Mouse (Mus musculus) testis, adult 2 months (tissue): ENCODE data around the gene Fto.

Experiments
- CTCF ChIP-seq: fragments of 200-500 bp; IDR thresholded peaks from 2 replicates; pipeline ENCODE4 v1.5.1; 2012; ENCODE audit warnings: low read depth, mild to moderate bottlenecking, inconsistent platforms, low read length, moderate library complexity; ENCODE audit not compliant: control insufficient read depth, insufficient read depth, insufficient replicate concordance
- POLR2A ChIP-seq: fragments of 200-500 bp; IDR thresholded peaks from 2 replicates; pipeline ENCODE4 v1.6.1; 2012; ENCODE audit warnings: low read depth, mild to moderate bottlenecking, inconsistent platforms, low read length, moderate library complexity; ENCODE audit not compliant: control insufficient read depth

DNA sequence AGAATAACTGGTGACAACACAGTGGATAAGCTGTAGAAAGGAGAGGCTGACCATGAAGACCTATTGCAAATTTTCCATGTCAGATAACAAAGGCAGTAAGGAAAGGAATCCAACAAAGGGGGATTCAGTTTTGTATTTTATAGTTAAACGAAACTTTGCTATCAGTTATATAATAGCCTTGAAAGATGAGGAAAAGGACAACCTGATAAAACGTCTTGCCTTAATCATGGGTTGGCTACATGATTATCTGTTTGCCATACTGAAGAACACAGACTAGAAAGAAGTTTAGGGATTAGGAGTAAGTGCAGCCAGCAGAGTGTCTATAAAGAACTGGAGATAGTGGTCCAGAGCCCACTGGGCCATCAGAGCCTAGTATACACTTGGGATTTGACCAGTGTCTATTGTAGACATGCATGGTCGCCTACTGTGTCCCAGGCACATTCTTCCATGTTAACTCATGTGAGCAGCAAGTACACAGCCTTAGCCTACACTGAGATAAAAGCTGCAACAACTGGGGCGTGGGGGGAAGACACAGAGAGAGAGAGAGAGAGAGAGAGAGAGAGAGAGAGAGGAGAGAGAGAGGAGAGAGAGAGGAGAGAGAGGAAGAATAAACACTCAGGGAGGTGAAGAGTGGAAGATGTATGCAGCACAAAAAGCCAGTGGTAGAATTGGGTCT lies 192.8 kb downstream of the Fto start:
- no peak for TF ChIP-seq CTCF
- TF ChIP-seq POLR2A: no peak
